Mouse (Mus musculus) intestine, embryonic 15.5 days (tissue): ENCODE measurements at regions not wholly inside any gene's neighbourhood (a gene's known extent, or its start where the extent isn't known, plus 50 kb on each side); places are given as distances from the start of the nearest gene placed in this dataset.

Experiments
- ATAC-seq: fragments of 200-750 bp; cut with Nextera tagmentation; 2 replicates; pipeline ENCODE4 v1.8.0; 2017; ENCODE audit warnings: moderate TSS enrichment, moderate library complexity
- H3K27ac ChIP-seq: fragments of 300-500 bp; sonication (generic); 2 replicates; pipeline ENCODE4 v1.5.1; 2015; ENCODE audit warnings: mild to moderate bottlenecking, inconsistent platforms
- H3K27me3 ChIP-seq: fragments of 300-500 bp; sonication (generic); replicated peaks from 2 replicates; pipeline ENCODE4 v1.6.1; 2015; ENCODE audit warnings: inconsistent platforms
- H3K36me3 ChIP-seq: fragments of 300-500 bp; sonication (generic); 2 replicates; pipeline ENCODE4 v1.6.1; 2015; ENCODE audit warnings: inconsistent platforms
- H3K4me1 ChIP-seq: fragments of 300-500 bp; sonication (generic); replicated peaks from 2 replicates; pipeline ENCODE4 v1.6.1; 2015; ENCODE audit warnings: inconsistent platforms
- H3K4me2 ChIP-seq: fragments of 300-500 bp; sonication (generic); replicated peaks from 2 replicates; pipeline ENCODE4 v1.6.1; 2015; ENCODE audit warnings: mild to moderate bottlenecking, inconsistent platforms
- H3K4me3 ChIP-seq: fragments of 300-500 bp; sonication (generic); replicated peaks from 2 replicates; pipeline ENCODE4 v1.5.1; 2015; ENCODE audit warnings: inconsistent platforms
- H3K9ac ChIP-seq: fragments of 300-500 bp; sonication (generic); 2 replicates; pipeline ENCODE4 v1.6.1; 2015; ENCODE audit warnings: inconsistent platforms
- H3K9me3 ChIP-seq: fragments of 300-500 bp; sonication (generic); 2 replicates; pipeline ENCODE4 v1.6.1; 2016; ENCODE audit warnings: inconsistent platforms
- WGBS: fragments of 180-500 bp; shearing (Covaris S2); methylation state at CpG from one replicate; pipeline ENCODE4 v1.1.7; 2015; 5-methylcytosine and 5-hydroxymethylcytosine counted together

DNA sequence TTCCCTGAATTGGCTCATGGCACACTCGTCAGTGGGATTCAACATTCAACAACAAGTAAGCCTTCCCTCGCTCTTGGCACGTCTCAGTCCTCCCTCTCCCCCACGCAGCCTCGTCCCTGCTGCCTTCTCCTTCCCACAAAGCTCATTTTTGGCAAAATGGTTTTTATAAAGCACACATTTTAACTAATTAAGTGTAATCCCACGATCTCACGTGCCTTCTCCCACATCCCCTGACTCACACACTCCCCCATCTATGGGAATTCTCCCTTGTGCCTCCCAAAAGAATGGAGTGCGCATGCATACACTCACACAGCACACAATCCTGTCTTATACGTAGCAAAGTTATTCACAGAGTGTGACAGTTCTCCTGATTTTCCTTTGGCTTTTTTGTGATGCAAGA, 288.5 kb downstream of the Cd83 start:
- WGBS, result 87% methylated on average over 9 of the region's 9 CpGs

DNA sequence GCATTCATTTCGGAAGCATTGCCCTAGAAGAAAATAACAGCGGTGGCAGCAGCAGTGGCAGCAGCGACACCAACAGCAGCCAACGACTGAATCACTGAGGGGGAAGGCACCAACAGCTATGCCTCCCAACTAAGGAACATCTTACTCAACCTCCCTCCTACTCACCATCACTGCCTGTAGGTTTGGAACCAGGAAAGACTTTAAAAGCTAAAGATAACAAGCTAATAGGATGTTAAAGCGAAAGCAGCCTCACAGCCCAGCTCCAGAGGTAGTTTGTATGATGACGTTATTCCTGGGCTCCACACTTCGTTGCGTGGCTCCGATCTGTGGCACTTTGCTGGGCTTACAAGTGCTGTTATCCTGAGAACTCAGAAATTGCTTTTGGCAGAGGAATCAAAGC, 289.6 kb downstream of the Cd83 start:
- Histone ChIP-seq H3K4me3 (no peak overlapping the region), H3K27me3 (no peaks in the 10 kb centered on the region), H3K4me2 (no peak overlapping the region), H3K36me3 (no peaks in the 10 kb centered on the region), H3K4me1 (no peaks in the 10 kb centered on the region), H3K9ac (no peak overlapping the region), H3K27ac (no peak overlapping the region), H3K9me3 (no peaks in the 10 kb centered on the region)
- ATAC-seq, result no peak
- 87% methylated on average over 9 of the region's 9 CpGs for WGBS

More for the DNA sequence above, 288.5 kb downstream of the Cd83 start:
- no peak for ATAC-seq
- H3K27me3 ChIP-seq, result no peaks in the 10 kb centered on the region
- no peak overlapping the region for H3K27ac ChIP-seq
- no peak overlapping the region for H3K4me2 ChIP-seq
- H3K4me1 ChIP-seq, result no peaks in the 10 kb centered on the region
- H3K4me3 ChIP-seq, result no peak overlapping the region
- no peaks in the 10 kb centered on the region for H3K36me3 ChIP-seq
- H3K9ac ChIP-seq, result no peak overlapping the region
- H3K9me3 ChIP-seq, result no peaks in the 10 kb centered on the region

DNA sequence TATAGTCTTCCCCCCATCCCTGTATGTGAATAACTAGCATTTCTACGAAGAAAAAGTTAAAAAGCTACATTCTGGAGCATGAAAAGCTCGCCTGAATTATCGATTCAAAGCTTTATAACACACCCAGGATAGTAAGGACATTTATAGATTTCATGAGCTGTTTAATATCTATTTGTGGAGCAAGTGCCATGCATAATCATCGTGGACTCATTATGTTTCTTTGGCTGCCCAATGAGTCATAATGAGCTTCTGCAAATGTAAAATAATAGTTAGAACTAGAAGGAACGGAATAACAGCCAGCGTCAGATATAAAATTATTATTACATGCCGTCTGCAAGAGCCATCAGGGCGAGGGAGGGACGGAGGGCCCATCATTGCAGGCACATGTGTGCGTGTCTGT, 292.4 kb downstream of the Cd83 start:
- H3K36me3 ChIP-seq, result no peaks in the 10 kb centered on the region
- H3K4me1 ChIP-seq, result no peaks in the 10 kb centered on the region
- no peaks in the 10 kb centered on the region for H3K27me3 ChIP-seq
- H3K27ac ChIP-seq, result no peak overlapping the region
- 89% methylated on average over 10 of the region's 10 CpGs for WGBS
- H3K9ac ChIP-seq, result no peak overlapping the region
- H3K9me3 ChIP-seq, result no peaks in the 10 kb centered on the region
- no peak overlapping the region for H3K4me2 ChIP-seq
- no peak overlapping the region for H3K4me3 ChIP-seq
- no peak for ATAC-seq

DNA sequence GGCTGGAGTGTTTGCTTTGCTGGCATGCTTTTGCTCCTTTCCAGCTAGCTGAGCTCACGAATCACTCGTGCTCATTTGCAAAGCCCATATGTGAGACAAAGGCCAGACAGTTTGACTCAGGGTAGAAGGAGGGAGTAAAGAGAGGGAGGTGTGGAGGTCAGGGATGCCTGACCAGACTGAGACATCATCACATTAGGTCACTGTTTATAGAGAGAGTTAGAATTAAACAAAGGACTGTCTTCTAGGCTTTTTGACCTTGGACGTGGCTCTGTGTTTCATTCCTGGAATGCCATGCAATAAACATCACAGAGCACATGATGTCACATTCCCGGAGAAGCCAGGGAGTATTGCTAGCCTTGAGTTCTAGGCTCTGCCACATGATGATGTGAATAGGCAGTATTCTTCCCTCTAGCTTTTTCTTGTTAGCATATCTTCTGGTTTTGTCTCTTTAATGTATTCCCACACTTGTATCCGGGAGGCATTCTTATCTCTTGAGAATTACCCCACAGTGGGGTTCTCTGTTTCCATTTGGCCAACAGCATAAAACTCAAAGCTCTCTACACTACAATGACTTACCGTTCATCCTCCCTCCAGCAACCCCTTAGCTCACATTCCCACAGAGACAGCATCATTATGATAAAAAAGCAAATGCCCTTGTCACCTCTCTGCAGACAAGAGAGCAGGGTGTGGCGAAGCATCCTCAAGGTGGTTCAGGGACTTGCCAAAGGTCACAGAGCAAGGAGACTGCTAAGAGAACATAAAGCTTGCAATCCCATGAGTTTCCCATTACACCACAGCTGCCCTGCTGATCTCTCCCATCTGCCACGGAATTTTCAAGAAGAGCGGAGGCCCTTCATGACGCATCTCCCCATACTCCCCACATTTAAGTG, 301.3 kb downstream of the Cd83 start:
- Histone ChIP-seq H3K4me2 (no peak overlapping the region), H3K4me3 (no peak overlapping the region), H3K4me1 (0 out of 2 replicates have a peak, but pooled peaks cover 3% of the 10 kb centered on the region), H3K27me3 (no peaks in the 10 kb centered on the region), H3K27ac (peak overlapping the region; percentile 36; the same call in 1 of the 2 replicates), H3K9ac (no peak overlapping the region), H3K36me3 (no peaks in the 10 kb centered on the region), H3K9me3 (no peaks in the 10 kb centered on the region)
- 47% methylated on average over 10 of the region's 10 CpGs for WGBS
- ATAC-seq, result no peak

DNA sequence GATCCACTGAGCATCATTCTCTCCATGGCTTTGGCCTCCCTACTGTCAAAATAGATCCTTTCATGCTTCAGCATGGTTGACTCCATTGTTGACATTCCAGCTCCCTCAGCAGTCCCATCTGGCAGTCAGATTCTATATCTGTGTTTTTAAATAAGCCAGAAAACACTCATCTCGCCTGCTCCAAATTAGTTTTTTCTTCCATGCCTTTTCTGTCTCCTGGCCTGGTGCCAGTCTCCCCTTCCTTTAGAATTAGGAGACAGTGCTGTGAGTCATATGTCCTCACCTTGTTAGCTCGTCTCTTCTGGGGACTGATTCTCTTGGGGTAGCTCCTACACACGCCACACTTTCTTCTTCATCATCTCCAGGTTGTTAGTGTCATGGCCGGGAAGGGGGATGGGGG, 302.2 kb downstream of the Cd83 start:
- ATAC-seq, result no peak
- H3K4me3 ChIP-seq, result no peak overlapping the region
- H3K9me3 ChIP-seq, result no peaks in the 10 kb centered on the region
- WGBS, result 38% methylated on average over 4 of the region's 4 CpGs
- 0 out of 2 replicates have a peak, but pooled peaks cover 3% of the 10 kb centered on the region for H3K4me1 ChIP-seq
- H3K27me3 ChIP-seq, result no peaks in the 10 kb centered on the region
- H3K36me3 ChIP-seq, result no peaks in the 10 kb centered on the region
- no peak overlapping the region for H3K4me2 ChIP-seq
- H3K27ac ChIP-seq, result no peak overlapping the region
- no peak overlapping the region for H3K9ac ChIP-seq

DNA sequence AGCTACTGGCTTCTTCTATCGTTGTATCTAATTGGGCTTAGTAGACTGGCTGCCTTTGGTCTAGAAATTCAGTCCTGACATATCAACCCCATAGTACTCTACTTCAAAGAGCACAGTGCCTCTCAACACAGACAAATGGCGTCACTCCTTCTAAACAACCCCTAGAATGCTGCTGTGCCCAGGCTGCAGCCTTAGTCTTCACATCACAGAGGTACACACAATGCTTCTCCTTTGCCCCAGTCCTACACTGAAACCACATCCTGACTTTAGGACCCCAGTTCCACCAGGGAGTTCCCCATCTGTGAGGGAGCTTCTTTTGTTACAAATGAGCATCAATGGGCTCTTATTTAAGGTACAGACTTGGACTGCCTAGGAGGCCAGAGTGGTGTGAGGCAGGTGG, 312.6 kb downstream of the Cd83 start:
- Histone ChIP-seq H3K9me3 (no peaks in the 10 kb centered on the region), H3K27me3 (no peaks in the 10 kb centered on the region), H3K27ac (no peak overlapping the region), H3K4me1 (no peaks in the 10 kb centered on the region; the same call in 1 of the 2 replicates), H3K9ac (no peak overlapping the region), H3K4me2 (no peak overlapping the region), H3K36me3 (no peaks in the 10 kb centered on the region), H3K4me3 (no peak overlapping the region)
- 67% methylated on average over 2 of the region's 2 CpGs for WGBS
- ATAC-seq, result no peak

DNA sequence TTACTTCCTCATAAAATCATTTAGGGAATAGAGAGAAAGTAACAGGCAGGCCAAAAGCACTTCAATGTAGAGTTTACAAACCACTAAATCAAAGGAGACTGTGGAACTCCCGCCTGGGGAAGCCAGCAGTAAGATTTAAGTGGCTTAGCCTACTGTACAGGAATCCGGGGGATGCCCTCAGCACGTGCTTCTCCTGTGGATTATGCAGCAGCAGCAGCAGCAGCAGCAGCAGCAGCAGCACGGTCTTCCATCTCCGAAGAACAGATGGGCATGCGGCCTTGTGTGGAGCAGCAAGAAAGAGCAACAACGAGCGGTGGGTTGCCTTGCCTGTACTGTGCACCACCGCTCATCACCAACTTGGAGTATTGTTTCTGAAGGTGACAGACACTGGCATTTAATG, 314.9 kb downstream of the Cd83 start:
- no peak overlapping the region for H3K27ac ChIP-seq
- 47% methylated on average over 9 of the region's 9 CpGs for WGBS
- H3K36me3 ChIP-seq, result no peaks in the 10 kb centered on the region
- ATAC-seq, result no peak
- no peaks in the 10 kb centered on the region; the same call in 1 of the 2 replicates for H3K4me1 ChIP-seq
- no peaks in the 10 kb centered on the region for H3K9me3 ChIP-seq
- H3K9ac ChIP-seq, result no peak overlapping the region
- no peaks in the 10 kb centered on the region for H3K27me3 ChIP-seq
- no peak overlapping the region for H3K4me3 ChIP-seq
- H3K4me2 ChIP-seq, result no peak overlapping the region

DNA sequence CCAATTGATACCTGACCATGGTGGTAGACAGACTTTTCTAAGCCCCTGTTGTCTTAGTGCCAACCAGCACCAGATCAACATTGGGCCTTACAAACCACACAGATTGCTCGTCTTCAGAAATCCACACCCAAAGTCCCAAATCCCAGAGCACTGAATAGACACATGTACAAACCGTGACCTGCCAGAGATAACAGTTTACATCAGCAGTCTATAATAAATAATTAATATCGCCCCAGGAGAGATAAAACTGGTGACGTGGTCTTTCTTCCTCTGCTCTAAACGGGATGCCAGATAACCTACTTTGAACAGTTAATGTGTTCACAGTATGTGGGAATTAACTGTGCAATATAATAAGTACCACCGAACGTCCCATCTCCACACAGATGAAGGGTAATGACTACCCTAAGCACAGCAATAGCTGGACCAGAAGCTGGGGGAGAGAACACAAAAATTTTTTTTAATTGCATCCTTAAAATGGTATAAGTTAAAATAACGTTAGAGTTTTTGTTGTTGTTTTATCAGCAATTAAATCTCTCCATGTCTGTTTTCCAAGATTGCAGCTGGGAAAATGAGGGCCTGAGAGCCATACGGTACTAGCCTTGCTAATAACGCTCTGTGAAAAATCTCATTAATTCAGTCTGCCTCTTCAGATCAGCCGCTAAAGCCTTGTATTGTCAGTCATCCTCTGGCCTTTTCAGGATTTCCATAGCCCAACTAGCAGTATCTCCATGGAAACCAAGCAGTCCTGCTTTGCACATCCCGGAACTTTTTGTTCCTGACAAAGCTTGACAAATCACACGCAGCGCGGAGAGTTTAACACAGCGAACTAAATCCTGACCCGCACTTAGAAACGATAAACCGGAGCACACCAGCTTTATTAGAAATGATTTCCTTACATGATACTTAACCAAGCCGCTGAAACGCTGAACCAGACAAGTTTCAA, 315.8 kb downstream of the Cd83 start:
- no peak for ATAC-seq
- peak overlapping the region; percentile 18 for H3K4me2 ChIP-seq
- H3K27me3 ChIP-seq, result no peaks in the 10 kb centered on the region
- 29% methylated on average over 21 of the region's 21 CpGs for WGBS
- H3K9me3 ChIP-seq, result no peaks in the 10 kb centered on the region
- no peaks in the 10 kb centered on the region; the same call in 1 of the 2 replicates for H3K4me1 ChIP-seq
- no peak overlapping the region for H3K9ac ChIP-seq
- H3K4me3 ChIP-seq, result no peak overlapping the region
- H3K27ac ChIP-seq, result no peak overlapping the region
- no peaks in the 10 kb centered on the region for H3K36me3 ChIP-seq

DNA sequence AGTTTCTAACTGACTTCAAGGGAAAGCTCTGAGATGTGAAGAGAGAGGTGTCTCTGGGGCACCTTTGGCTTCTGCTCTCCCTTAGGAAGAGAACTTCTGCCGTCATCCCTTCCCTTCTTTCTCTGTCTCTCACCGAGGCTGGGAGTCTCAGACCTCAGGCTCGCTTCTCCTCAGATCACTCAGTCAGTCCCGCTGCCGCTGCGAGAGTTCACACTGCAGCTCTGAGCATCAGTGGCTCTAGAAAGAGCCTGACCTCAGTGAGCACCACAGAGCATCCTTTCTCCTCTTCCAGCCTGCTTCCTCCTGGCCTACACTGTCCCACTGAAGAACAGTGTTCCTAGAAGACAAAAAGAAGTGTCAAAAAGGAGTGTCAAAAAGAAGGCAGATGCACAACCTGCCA, 316.6 kb downstream of the Cd83 start:
- Histone ChIP-seq H3K27me3 (no peaks in the 10 kb centered on the region), H3K9me3 (no peaks in the 10 kb centered on the region), H3K36me3 (no peaks in the 10 kb centered on the region), H3K27ac (no peak overlapping the region), H3K4me1 (no peaks in the 10 kb centered on the region; the same call in 1 of the 2 replicates), H3K4me3 (no peak overlapping the region), H3K4me2 (peak overlapping the region; percentile 18), H3K9ac (no peak overlapping the region)
- no peak for ATAC-seq
- WGBS, result 31% methylated on average over 6 of the region's 6 CpGs

DNA sequence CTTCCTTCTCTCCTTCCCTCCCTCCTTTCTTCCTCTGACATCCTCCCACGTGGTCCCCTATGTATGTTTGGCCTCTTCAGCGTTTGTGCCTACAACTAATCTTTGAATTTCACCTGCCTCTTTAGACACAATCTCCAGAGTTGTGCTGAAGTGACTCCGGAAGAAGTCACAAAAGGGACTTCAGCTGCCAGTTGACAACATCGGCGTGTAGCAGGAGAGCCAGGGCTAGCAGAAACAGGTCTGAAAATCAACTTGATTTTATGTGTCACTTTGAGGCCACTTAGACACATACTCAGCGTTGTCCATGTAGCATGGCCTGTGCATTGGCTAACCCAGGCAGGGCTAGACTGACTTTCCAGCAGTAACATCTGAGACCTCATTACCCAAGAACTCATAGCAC, 317.2 kb downstream of the Cd83 start:
- no peak overlapping the region for H3K4me3 ChIP-seq
- H3K9me3 ChIP-seq, result no peaks in the 10 kb centered on the region
- 73% methylated on average over 6 of the region's 6 CpGs for WGBS
- no peaks in the 10 kb centered on the region for H3K27me3 ChIP-seq
- ATAC-seq, result no peak
- H3K27ac ChIP-seq, result no peak overlapping the region
- no peak overlapping the region for H3K9ac ChIP-seq
- no peak overlapping the region for H3K4me2 ChIP-seq
- no peaks in the 10 kb centered on the region for H3K36me3 ChIP-seq
- H3K4me1 ChIP-seq, result no peaks in the 10 kb centered on the region; the same call in 1 of the 2 replicates

DNA sequence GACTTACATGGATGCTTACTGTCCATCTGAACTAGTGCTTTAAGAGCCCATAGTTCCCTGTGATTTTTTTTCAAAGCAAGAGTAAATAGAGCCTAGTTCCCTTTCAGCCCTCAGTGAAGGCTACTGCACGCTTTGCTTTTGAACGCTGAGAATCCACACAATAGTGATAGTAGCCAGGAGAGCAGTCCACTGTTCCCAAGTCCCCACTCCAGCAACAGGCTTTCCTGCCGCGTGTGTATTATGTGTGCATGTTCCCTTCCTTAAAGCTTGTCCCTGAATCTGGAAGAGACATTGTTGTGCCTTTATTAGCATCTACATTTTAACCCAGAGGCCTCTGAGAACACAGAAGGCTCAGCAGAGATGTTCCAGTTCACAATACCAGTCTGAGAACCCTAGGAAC, 317.7 kb downstream of the Cd83 start:
- no peak overlapping the region for H3K27ac ChIP-seq
- ATAC-seq, result no peak
- WGBS, result 74% methylated on average over 4 of the region's 4 CpGs
- no peak overlapping the region for H3K9ac ChIP-seq
- no peaks in the 10 kb centered on the region for H3K36me3 ChIP-seq
- no peak overlapping the region for H3K4me3 ChIP-seq
- H3K27me3 ChIP-seq, result no peaks in the 10 kb centered on the region
- H3K4me2 ChIP-seq, result no peak overlapping the region
- H3K9me3 ChIP-seq, result no peaks in the 10 kb centered on the region
- no peaks in the 10 kb centered on the region; the same call in 1 of the 2 replicates for H3K4me1 ChIP-seq

DNA sequence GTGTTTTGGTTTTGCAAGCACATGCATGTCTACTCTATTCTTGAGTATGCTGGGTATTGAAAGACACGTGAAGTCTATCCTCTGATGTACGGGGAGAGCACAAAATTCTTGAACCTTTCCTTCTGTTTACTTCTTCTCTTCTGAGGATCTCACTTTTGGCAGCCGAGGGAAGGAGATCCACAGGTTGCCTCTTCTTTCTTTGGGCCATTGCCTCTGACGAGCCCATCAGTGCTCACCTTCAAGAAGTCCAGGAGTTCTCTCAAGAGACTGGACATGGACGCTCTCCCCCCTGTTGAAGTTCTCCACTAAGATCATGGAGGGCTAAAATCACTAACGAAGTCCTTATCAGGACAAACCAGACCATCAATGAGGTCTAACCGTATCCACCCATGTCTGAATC, 318.8 kb downstream of the Cd83 start:
- Histone ChIP-seq H3K9me3 (no peaks in the 10 kb centered on the region), H3K4me1 (no peaks in the 10 kb centered on the region; the same call in 1 of the 2 replicates)
- ATAC-seq, result no peak

More for the DNA sequence above, 318.8 kb downstream of the Cd83 start:
- H3K27ac ChIP-seq, result no peak overlapping the region
- H3K9ac ChIP-seq, result no peak overlapping the region
- H3K4me2 ChIP-seq, result no peak overlapping the region
- H3K4me3 ChIP-seq, result no peak overlapping the region
- WGBS, result 90% methylated on average over 7 of the region's 7 CpGs
- no peaks in the 10 kb centered on the region for H3K36me3 ChIP-seq
- H3K27me3 ChIP-seq, result no peaks in the 10 kb centered on the region
